Mouse (Mus musculus): ENCODE results near the gene Fam196b. TPM values are rescaled to one million over a fixed set of nuclear protein-coding genes. Genes with fewer than 3 reads are reported as not detected.

Gene Fam196b
- polyA plus RNA-seq, 1 experiment from 2014 or later, result 0.07 TPM

Other genes with a start within 250 kb of the Fam196b start
- gene 4930469K13Rik, start 216.3 kb upstream of the Fam196b start, polyA plus RNA-seq (2016; fragmentation: Nextera tagmentation; extraction: Ambion mirVana), result not detected in 2 replicates
- gene Foxi1, start 106.7 kb upstream of the Fam196b start, polyA plus RNA-seq (2016; fragmentation: Nextera tagmentation; extraction: Ambion mirVana), result not detected in 2 replicates

All from liver, embryonic 12.5 days (tissue).